Mouse (Mus musculus) erythroblast, embryonic 14.5 days (primary cell): ENCODE data around the gene Alg12.

ENCODE experiments used
- GATA1 ChIP-seq: IDR thresholded peaks from 2 replicates; pipeline ENCODE4 v1.6.1; 2012; ENCODE audit warnings: low read length, inconsistent platforms, mixed read lengths
- TAL1 ChIP-seq: IDR thresholded peaks from 3 replicates; pipeline ENCODE4 v1.6.1; 2012; ENCODE audit warnings: low read length, inconsistent platforms, mixed read lengths

GRCm38 (mm10) chr15:88800921-88801354 is 18.2 kb downstream of the Alg12 start:
- TF ChIP-seq GATA1 (no peak), TAL1 (no peak)
